Mouse (Mus musculus) C2C12 (cell line): ENCODE results near the gene Gimap8. TPM values are rescaled to one million over a fixed set of nuclear protein-coding genes. Genes with fewer than 3 reads are reported as not detected.

Source experiments
- H3K27me3 ChIP-seq: one replicate; pipeline ENCODE4 v1.6.1; 2011; ENCODE audit not compliant: control insufficient read depth, insufficient read depth, insufficient read length
- H3K36me3 ChIP-seq: one replicate; pipeline ENCODE4 v1.6.1; 2011; ENCODE audit not compliant: control insufficient read depth, insufficient read depth
- H3K4me3 ChIP-seq: one replicate; pipeline ENCODE4 v1.5.1; 2011; ENCODE audit warnings: mild to moderate bottlenecking, control low read depth; ENCODE audit not compliant: poor library complexity, insufficient read depth, severe bottlenecking
- H3K79me2 ChIP-seq: one replicate; pipeline ENCODE4 v1.6.1; 2011; ENCODE audit not compliant: control insufficient read depth, insufficient read depth
- H3K79me3 ChIP-seq: one replicate; pipeline ENCODE4 v1.6.1; 2011; ENCODE audit warnings: low read depth, control low read depth
- H3ac ChIP-seq: one replicate; pipeline ENCODE3; 2011; ENCODE audit warnings: low read depth; ENCODE audit not compliant: control insufficient read depth, insufficient read length
- CEBPB ChIP-seq: IDR thresholded peaks from one replicate; pipeline ENCODE4 v1.6.1; 2011; ENCODE audit warnings: low read depth, mild to moderate bottlenecking, control low read depth, moderate library complexity
- CTCF ChIP-seq: IDR thresholded peaks from one replicate; pipeline ENCODE4 v1.5.1; 2011; ENCODE audit not compliant: control insufficient read depth, insufficient read depth, insufficient read length
- FOSL1 ChIP-seq: IDR thresholded peaks from one replicate; pipeline ENCODE4 v1.8.0; 2011; ENCODE audit warnings: mild to moderate bottlenecking, low read length; ENCODE audit not compliant: poor library complexity, insufficient read depth, severe bottlenecking
- MAX ChIP-seq: IDR thresholded peaks from one replicate; pipeline ENCODE4 v1.6.1; 2011; ENCODE audit warnings: mild to moderate bottlenecking, control low read depth
- MYOD1 ChIP-seq: IDR thresholded peaks from one replicate; pipeline ENCODE4 v1.6.1; 2011; ENCODE audit warnings: low read depth; ENCODE audit not compliant: control insufficient read depth, insufficient read length
- MYOG ChIP-seq: IDR thresholded peaks from one replicate; pipeline ENCODE4 v1.6.1; 2011; ENCODE audit not compliant: control insufficient read depth, insufficient read length; ENCODE audit errors: extremely low read depth
- USF1 ChIP-seq: IDR thresholded peaks from one replicate; pipeline ENCODE4 v1.6.1; 2011; ENCODE audit warnings: low read depth, mild to moderate bottlenecking, control low read depth, moderate library complexity
- polyA plus RNA-seq: library from polyadenylated mRNA; unstranded; fragments of >200 nt; fragmentation: generic; extraction: Trizol; gene quantifications from one replicate; pipeline ENCODE4 v1.2.1, GENCODE M21; 2012; ENCODE audit warnings: missing spikeins

The Gimap8 gene
- polyA plus RNA-seq, 1 experiment = not detected

GRCm38 (mm10) chr6:48674291-48675058 lies 27.4 kb downstream of the Gimap8 start:
- no peaks in the 10 kb centered on the region for H3K79me3 ChIP-seq
- no peak overlapping the region for H3ac ChIP-seq
- no peaks in the 10 kb centered on the region for H3K36me3 ChIP-seq
- TF ChIP-seq MYOG = no peak
- TF ChIP-seq CTCF = no peak
- no peak for TF ChIP-seq CEBPB
- TF ChIP-seq MYOD1 = no peak
- no peak for TF ChIP-seq FOSL1
- no peak for TF ChIP-seq USF1
- TF ChIP-seq MAX = no peak
- no peak overlapping the region for H3K4me3 ChIP-seq
- H3K27me3 ChIP-seq = no peaks in the 10 kb centered on the region
- no peaks in the 10 kb centered on the region for H3K79me2 ChIP-seq

- H3ac ChIP-seq = no peak overlapping the region
- TF ChIP-seq CTCF (no peak), FOSL1 (no peak), MYOG (no peak), MYOD1 (no peak), CEBPB (no peak), USF1 (no peak), MAX (no peak)
- no peaks in the 10 kb centered on the region for H3K79me2 ChIP-seq
- H3K36me3 ChIP-seq = no peaks in the 10 kb centered on the region
- H3K4me3 ChIP-seq = no peak overlapping the region
- no peaks in the 10 kb centered on the region for H3K27me3 ChIP-seq
- no peaks in the 10 kb centered on the region for H3K79me3 ChIP-seq
Observed at GRCm38 (mm10) chr6:48675400-48675930, 28.4 kb downstream of the Gimap8 start.

- H3K27me3 ChIP-seq = no peaks in the 10 kb centered on the region
- no peak within 1 kb of the TSS for H3K4me3 ChIP-seq
- TF ChIP-seq MYOD1 = no peak
- no peak for TF ChIP-seq USF1
- no peak for TF ChIP-seq MAX
- TF ChIP-seq FOSL1 = no peak
- TF ChIP-seq MYOG = no peak
- no peak for TF ChIP-seq CTCF
- no peak for TF ChIP-seq CEBPB
Observed at GRCm38 (mm10) chr6:48675931-48676859, 29.2 kb downstream of the Gimap8 start, which contains the start of gene Gimap9. Gene Gimap9 (plus strand): TSS chr6:48676129.

GRCm38 (mm10) chr6:48676860-48677415 lies 29.9 kb downstream of the Gimap8 start:
- Histone ChIP-seq H3K36me3 (no peaks in the 10 kb centered on the region), H3K4me3 (no peak overlapping the region), H3K79me2 (no peaks in the 10 kb centered on the region), H3K27me3 (no peaks in the 10 kb centered on the region), H3ac (no peak overlapping the region), H3K79me3 (no peaks in the 10 kb centered on the region)
- no peak for TF ChIP-seq USF1
- no peak for TF ChIP-seq MYOD1
- no peak for TF ChIP-seq MAX
- TF ChIP-seq MYOG = no peak
- no peak for TF ChIP-seq CEBPB
- TF ChIP-seq CTCF = no peak
- no peak for TF ChIP-seq FOSL1

More at GRCm38 (mm10) chr6:48675931-48676859, 29.2 kb downstream of the Gimap8 start, which contains the start of gene Gimap9:
- H3K79me3 ChIP-seq = no peaks in the 10 kb centered on the region
- no peak within 1 kb of the TSS for H3ac ChIP-seq
- no peaks in the 10 kb centered on the region for H3K36me3 ChIP-seq
- H3K79me2 ChIP-seq = no peaks in the 10 kb centered on the region

- Histone ChIP-seq H3K4me3 (no peak overlapping the region), H3ac (no peak overlapping the region), H3K79me2 (no peaks in the 10 kb centered on the region), H3K79me3 (no peaks in the 10 kb centered on the region), H3K36me3 (no peaks in the 10 kb centered on the region), H3K27me3 (no peaks in the 10 kb centered on the region)
- TF ChIP-seq MYOG (no peak), CEBPB (no peak)
Observed at GRCm38 (mm10) chr6:48677492-48678345, 30.7 kb downstream of the Gimap8 start.
